Mouse (Mus musculus) left cerebral cortex, adult 2 months (tissue): ENCODE data around the gene Mybpc3. TPM values are rescaled to one million over a fixed set of nuclear protein-coding genes. Genes with fewer than 3 reads are reported as not detected.

Experiments
- DNase-seq, 2 experiments: peaks; one replicate each; pipeline ENCODE4 v3.0.0; 2021 to 2022; ENCODE audit warnings: low spot score in 2 of 2, mixed read lengths in 1 of 2; ENCODE audit errors: extremely low spot score in 1 of 2
- H3K27ac ChIP-seq: fragments of 200-600 bp; 2 replicates; pipeline ENCODE4 v1.8.1; 2022
- H3K4me3 ChIP-seq: fragments of 200-600 bp; 2 replicates; pipeline ENCODE4 v1.8.1; 2022
- CTCF ChIP-seq: fragments of 200-600 bp; IDR thresholded peaks from 2 replicates; pipeline ENCODE4 v1.8.1; 2022; ENCODE audit warnings: antibody characterized with exemption, mild to moderate bottlenecking, moderate library complexity
- intact Hi-C: fragments of 180-260 bp; cut with DNase I; formaldehyde crosslinking; loops from one replicate; pipeline ENCODE4 v1.15.1; 2025
- long read RNA-seq, 2 experiments: library from polyadenylated mRNA; stranded (forward); transcript quantifications; one replicate each; pipeline ENCODE4 v2.0.0; 2021; ENCODE audit warnings: borderline mapping rate in 2 of 2
- total RNA-seq, 2 experiments: library from RNA; stranded (reverse); gene quantifications; 2 replicates each; pipeline ENCODE4 v1.2.3; 2021

The Mybpc3 gene
- total RNA-seq, result under 1 TPM; 0.33 to 0.43 TPM
- long read RNA-seq, experiment 1, result 0 reads
- long read RNA-seq, experiment 2, result 0 reads

DNA sequence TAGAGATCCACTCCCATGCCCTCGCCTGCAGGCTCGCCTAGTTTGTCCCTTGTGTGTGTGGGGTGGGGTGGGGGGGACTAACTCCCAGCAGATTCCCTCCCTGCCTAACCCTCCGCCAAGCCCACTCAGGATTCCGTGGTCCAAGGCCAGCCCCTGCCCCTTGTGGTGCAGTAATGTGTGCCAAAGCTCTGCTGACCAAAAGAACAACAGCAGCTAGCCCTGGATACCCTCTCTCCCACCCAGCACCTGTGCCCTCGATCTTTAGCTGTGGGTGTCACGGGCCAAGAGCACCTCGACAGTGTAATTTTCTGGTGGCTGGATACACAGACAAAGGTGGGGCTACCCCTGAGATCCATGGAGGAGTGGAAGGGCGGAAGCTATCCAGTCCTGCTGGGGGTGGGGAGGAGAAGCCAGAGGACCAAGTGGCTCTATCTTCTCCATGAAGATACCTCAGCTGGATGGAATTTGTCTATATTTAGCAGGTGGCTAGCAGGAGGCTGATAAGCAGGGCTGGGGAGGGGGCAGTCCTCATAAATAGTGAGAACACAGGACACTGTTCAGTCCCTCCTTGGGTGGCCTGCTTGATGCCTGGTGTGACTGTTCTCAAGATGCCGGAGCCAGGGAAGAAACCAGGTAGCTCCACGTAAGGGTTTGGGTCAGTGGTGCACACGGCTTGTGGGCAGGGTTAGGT lies at the start of gene Mybpc3:
Gene Mybpc3 (plus strand): TSS at position 560 of the 691 bp plus-strand sequence.
- TF ChIP-seq CTCF, result no peak
- intact Hi-C loops, result loop anchor here (5.0 kb wide), 3 partner anchors 65 to 140 kb away; partner anchors contain the start of genes Ddb2, Madd and Pacsin3
- Histone ChIP-seq H3K4me3 (no peak within 1 kb of the TSS), H3K27ac (no peak within 1 kb of the TSS)
- no peak for DNase-seq

DNA sequence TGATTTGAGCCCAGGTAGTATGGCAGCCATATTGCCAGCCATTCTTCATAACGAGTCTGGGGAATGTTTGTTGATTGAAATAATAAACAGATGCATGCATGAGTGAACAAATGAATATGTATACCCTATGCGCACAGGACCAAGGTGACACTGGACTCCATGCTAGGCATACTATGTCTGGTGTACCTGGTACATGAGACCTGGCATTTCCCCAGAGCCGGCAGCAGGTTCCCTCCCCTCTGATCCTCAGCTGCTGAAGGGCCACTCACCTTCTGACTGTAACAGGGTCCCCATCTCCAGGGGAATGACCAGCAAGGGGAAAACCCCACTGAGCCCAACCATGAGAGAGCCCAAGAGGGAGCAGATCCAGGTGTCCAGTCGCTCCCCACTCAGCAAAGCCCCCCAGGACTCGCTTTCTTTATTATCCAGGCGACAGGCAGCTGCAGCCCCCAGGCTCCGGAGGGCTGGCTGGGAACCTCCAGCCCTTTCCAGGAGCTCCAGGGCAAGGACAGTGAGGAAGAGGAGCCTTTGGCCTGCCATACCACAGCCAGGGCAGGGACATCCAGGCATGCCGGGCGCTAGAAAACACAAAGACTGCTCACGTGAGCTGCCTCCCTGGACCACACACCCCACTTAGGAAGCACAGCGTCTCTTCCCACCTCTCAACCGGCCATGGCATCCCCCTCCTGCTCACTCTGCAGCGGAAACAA lies 49.6 kb upstream of the Mybpc3 start:
- no peak for TF ChIP-seq CTCF
- DNase-seq, result no peak
- H3K27ac ChIP-seq, result no peak overlapping the region; the same call in 1 of the 2 replicates
- intact Hi-C loops, result no loop called here
- peak overlapping the region; percentile 89 for H3K4me3 ChIP-seq

DNA sequence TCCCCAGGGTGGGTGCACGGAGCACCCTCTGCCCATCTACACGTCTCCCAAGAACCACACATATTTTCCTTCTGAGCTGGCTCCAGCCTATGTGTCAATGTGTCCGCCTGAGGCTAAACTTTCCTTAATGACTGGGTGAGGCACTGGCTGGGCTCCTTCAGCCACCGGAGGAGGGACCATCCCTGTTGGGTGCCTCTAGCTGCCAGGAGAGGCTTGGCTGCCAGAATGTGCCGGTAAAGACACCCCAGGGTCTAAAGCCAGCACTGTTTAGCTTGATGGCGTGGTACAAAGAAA lies 49.1 kb upstream of the Mybpc3 start:
- no peak for DNase-seq
- no peak for TF ChIP-seq CTCF
- H3K27ac ChIP-seq, result peak overlapping the region; percentile 80; the same call in 1 of the 2 replicates
- H3K4me3 ChIP-seq, result peak overlapping the region; percentile 89
- intact Hi-C loops, result no loop called here

DNA sequence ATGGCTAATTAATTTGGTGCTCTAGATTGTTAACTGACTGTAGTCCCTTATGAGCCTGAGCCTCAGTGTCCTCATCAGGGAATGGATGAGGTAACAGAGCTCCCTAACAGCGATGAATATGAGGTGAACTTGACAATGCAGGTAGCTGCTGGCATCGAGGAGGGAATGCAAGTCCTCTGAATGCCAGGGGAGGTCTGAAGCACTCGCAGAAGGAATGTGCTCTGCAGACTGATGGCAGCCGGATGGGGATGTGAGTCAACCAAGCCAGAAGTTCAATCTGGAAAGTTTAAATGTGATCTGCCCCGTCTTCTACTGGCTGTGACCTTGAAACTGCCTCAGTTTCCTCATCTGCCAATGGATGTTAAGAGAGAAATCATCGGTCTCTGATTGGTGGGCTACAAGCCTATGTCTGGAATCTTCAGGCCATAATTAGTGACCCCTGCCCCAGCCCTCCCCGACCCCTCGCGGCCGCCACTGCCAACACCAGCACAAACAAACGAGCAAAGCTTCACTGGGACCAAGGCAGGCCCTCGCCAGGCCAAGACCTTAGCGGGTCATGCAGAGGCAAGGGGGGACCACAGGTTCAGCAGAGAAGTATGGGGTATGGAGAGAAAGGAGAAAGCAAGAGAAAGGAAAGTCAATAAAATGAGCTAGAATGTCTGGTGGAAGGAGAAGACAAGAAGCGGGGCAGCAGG lies 48.5 kb upstream of the Mybpc3 start:
- DNase-seq, result no peak
- no peak for TF ChIP-seq CTCF
- peak overlapping the region; percentile 80 for H3K27ac ChIP-seq
- intact Hi-C loops, result no loop called here
- peak overlapping the region; percentile 89 for H3K4me3 ChIP-seq

DNA sequence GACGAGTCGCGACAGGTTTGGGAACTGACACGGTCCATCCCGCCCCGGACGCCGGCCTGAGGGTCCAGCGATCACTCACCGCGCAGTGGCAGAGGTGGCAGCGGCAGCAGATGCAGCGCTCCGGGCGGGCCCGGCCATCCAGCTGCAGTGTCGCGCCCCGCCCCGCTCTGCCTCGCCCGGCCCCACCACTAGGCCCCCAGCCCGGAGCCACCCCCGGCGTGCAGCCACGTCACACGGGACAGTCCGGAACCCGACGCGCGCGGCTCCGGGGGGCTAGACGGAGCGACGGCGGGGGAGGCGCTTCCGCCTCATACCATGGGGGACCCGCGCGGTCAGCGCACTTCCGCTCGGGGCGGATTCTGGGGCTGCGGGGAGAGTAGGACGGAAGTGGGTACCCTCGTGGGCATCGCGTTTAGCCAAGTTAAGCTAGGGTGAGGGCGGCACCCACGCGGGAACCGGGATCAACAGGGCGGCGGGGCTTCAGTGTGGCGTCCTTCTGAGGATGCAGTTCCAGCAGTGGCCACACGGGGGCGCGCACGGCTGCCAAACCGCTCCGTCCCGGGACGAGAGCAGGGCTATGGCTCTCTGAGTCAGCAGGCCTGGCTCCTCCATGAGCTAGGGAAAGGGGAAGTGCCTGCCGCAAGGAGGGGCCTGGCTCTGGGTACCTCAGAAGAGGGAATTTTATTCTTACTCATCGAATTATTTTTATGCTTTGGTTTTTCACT lies 47.7 kb upstream of the Mybpc3 start, which contains the start of gene Slc39a13:
Gene Slc39a13 (minus strand): TSS at position 342 of the 725 bp plus-strand sequence.
- Histone ChIP-seq H3K27ac (peak within 1 kb of the TSS; percentile 80), H3K4me3 (peak within 1 kb of the TSS; percentile 89)
- no peak; the same call in none of the 2 replicates for TF ChIP-seq CTCF
- intact Hi-C loops, result loop anchor here (1.0 to 5.0 kb wide), 3 partner anchors 31 to 877 kb away; partner anchors contain the start of genes Acp2, Gm9821 and Nr1h3
- peak; percentile 95 to 97 for DNase-seq

DNA sequence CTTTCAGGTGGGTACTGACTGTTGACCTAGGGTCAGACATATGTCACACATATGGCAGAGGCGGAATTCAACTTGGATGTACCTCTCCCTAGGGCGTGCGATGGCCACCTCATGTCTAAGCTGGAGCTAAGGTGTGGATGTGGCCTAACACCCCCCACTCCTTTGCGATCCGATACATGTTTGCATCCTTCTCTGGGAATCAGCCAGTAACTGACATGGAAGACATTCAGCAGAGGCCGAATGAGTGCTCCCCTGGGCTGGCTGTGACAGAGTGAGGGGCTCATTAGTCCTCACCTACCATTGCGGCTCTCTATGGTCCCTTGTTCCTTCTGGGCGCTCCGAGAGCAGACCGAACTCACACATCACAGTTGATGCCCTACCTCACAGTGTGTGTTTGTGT lies 46.9 kb upstream of the Mybpc3 start:
- no peak for DNase-seq
- intact Hi-C loops, result loop anchor here (5.0 kb wide), 1 partner anchor 876 kb away; the partner anchor contains the start of gene Gm9821
- Histone ChIP-seq H3K4me3 (peak overlapping the region; percentile 89), H3K27ac (peak overlapping the region; percentile 80)
- no peak for TF ChIP-seq CTCF

DNA sequence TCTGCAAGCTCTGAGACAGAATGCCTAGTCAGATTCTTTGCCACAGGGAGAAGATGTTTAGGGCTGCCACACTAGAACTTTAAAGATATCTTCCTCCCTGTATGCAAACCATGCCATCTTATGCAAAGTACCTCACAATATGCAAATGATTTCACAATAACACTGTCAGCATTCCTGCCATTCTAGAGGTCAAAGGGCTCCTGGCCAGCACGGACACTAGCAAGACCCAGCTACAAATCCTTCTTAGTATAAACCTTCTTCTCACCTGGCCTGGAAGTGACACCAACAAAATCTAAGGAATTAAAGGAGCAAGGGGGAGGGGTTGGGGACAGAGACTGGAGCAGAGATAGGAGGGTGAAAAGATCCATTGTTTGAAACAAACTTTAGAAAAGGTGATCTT lies 45.9 kb upstream of the Mybpc3 start:
- H3K4me3 ChIP-seq, result no peak overlapping the region
- intact Hi-C loops, result loop anchor here (5.0 kb wide), 1 partner anchor 875 kb away; the partner anchor contains the start of gene Gm9821
- no peak for DNase-seq
- no peak for TF ChIP-seq CTCF
- H3K27ac ChIP-seq, result no peak overlapping the region

DNA sequence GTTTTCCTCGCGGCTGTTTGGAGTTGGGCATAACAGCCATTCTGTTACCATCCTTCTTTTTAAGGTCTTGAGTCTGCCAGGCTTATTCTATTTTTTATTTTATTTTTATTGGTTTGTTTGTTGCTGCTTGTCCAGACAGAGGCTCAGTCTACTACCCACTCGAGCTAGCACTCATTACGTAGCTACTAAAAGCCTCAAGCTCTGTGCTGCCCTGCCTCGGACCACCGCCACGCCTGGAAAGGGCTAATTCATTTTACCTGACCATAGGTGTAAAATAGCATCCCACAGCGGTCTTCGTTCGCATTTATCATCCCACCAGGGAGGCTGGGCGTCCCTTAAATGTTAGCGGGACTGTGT lies 40.0 kb upstream of the Mybpc3 start:
- no peak for TF ChIP-seq CTCF
- intact Hi-C loops, result no loop called here
- no peak for DNase-seq
- H3K4me3 ChIP-seq, result no peak overlapping the region
- H3K27ac ChIP-seq, result no peak overlapping the region

DNA sequence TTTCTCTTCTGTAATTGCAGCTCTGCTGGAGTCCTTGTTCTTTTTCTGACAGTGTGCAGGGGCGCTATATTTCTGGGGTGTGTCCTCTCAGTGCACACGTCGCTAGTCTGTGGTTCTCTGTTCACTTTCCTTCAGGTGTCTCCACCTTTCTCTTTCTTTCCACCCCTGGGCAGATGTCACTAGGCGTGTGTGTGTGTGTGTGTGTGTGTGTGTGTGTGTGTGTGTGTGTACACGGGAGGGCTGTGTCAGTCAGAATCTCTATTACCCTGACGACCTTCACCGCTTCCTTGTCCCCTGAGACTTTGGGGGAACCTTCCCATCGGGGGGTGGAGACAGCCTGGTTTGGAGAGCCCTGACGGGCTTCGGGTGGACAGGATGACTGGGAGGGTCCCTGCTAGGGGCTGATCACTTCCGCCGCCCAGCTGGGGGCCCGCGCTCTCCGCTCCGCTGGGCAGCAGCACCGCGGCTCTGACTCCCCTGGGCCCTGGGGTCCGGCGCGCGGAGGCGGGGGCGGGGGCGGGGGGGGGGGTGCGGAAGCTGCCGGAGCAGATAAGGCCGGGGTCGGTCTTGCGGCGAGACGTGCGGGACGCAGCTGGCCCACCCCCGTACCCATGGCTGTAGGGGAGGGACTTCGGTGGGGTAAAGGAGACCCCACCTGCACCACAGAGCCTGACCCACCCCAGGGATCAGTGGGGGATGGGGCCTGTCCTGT lies 39.5 kb upstream of the Mybpc3 start:
- no peak for TF ChIP-seq CTCF
- Histone ChIP-seq H3K4me3 (peak overlapping the region; percentile 46), H3K27ac (no peak overlapping the region)
- intact Hi-C loops, result no loop called here
- DNase-seq, result no peak

DNA sequence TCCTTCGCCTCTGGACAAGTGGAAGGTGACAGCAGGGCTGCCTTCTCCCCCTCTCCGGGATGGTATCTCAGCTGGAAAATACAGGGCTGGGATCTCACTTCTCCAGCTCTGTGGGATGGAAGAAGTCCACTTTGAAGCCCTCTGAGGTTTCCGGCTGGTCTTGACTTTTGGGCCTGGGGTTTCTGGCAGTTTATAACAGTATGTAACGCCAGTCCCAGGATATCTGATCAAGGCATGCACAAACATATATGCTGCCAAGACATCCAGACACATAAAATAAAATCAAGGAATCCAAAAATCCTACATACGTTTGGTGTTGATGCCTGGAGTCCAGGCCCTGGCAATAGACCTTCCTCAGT lies 38.9 kb upstream of the Mybpc3 start:
- intact Hi-C loops, result no loop called here
- no peak for DNase-seq
- no peak for TF ChIP-seq CTCF
- Histone ChIP-seq H3K4me3 (peak overlapping the region; percentile 46), H3K27ac (no peak overlapping the region)
